Mouse (Mus musculus): ENCODE measurements at regions not wholly inside any gene's neighbourhood (a gene's known extent, or its start where the extent isn't known, plus 50 kb on each side); places are given as distances from the start of the nearest gene placed in this dataset.

DNA sequence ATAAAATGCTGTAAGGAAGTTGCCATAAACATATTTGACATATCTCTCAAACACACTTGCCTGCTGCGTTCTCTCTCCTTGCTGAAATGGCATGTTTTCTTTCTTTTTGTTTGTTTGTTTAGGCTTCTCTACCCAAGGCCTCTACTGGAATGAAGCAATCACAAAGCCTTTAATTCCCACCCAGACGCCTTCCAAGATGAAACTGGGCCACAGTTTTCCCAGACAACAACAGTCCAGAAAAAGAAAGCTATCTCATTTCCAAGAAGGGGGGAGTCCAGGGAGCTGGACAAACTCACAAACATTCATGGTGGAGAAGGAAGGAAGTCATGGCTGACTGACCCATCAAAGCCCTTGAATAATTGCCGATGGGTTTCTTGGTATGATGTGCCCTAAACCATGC lies 234.1 kb downstream of the Gm45692 start:
- DNase-seq (ENCODE audit: low spot score in 2 of 2), result no peak

DNA sequence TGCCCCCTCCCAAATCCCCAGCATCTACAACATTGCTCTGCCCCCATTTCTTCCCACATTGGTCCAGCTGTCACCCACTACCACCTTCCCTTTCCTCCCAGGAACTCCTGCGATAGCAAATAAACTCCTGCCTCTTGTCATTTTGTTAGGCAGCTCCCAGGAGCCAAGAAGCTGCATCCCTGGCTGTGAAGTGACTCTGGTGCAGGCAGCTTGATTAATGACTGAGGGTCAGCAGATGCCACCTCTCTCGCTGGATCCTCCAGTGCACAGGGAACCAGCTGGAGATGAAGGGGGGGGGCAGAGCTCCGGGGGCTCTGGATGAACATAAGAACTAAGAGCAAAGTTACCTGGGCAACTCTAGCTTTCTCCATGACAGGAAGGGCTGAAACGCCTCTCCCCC lies 235.2 kb downstream of the Gm45692 start:
- no peak for DNase-seq (ENCODE audit: low spot score in 2 of 2)

DNA sequence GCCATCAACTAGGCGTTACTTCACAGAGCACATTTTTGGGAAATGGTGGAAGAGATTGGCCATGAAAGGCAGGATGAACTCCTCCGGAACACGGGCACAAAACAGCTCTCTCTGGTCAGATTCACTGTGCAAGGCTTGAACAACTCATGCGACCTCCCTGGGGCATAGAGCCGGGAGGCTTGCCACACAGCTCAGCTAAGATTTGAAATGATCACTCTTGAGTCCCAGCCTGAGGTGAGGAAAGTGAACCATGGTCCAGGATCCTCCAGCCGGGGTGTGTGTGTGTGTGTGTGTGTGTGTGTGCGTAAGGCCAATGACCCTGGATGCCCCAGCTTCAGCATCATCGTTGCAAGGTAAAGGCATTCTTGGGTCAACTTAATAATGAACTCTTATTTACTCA lies 237.5 kb downstream of the Gm45692 start:
- DNase-seq (ENCODE audit: low spot score in 2 of 2), result no peak

DNA sequence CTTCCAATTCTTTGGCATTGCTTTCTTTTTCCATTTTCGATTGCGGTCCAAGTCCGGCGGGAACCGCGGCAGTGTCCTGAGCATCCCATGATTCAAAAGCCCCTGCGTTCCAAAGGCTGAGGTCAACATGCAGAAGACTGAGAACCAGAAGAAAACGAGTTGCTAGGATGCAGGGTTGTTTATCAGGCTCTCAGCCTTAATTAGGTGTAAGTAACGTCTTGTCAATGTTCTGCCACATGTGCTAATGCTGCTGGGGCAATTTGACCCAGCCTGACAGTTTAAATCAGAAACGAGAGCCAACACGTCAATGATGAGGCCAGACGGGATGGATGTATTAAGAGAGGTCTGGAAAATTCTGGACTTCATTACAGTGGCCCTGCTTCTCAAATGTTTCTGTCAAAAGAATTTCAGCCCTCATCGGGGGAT lies 239.4 kb downstream of the Gm45692 start:
- DNase-seq (ENCODE audit: low spot score in 2 of 2), result no peak

DNA sequence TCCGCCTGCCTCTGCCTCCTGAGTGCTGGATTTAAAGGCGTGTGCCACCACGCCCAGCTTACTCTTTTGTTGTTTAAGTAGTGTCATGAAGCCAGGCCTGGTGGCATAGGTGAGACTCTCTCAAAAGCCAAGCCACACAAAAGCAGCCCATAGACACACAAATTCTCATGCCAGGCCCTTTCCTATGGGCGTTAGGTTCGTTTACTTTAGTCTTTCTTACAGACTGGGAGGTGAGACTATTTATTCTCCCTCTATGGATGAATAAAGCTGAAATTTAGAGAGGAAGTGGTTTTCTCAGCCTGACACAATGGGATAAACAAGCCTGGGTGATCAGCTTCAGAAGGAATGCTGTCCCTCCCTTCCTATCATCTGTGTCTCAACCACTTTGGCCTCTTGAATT lies 243.0 kb downstream of the Gm45692 start:
- DNase-seq (ENCODE audit: low spot score in 2 of 2), result no peak

DNA sequence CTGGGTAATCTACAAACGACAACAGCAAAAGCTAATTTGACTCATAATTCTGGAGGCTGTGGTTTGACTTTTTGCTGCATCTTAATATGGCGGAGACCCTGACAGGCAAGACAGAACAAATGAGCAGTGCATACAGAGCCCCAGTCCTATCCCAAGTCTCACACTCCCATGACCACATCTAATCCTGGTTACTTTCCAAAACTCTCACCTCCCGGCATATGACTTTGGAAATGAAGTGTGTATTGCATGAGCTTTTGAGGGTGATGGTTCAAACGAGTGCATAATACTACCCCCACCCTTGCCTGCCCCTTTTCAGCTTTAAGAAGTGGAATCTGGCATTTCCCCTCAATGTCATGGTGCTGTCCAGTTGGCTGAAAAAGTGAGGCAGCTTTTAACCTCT lies 244.3 kb downstream of the Gm45692 start:
- no peak for DNase-seq (ENCODE audit: low spot score in 2 of 2)

DNA sequence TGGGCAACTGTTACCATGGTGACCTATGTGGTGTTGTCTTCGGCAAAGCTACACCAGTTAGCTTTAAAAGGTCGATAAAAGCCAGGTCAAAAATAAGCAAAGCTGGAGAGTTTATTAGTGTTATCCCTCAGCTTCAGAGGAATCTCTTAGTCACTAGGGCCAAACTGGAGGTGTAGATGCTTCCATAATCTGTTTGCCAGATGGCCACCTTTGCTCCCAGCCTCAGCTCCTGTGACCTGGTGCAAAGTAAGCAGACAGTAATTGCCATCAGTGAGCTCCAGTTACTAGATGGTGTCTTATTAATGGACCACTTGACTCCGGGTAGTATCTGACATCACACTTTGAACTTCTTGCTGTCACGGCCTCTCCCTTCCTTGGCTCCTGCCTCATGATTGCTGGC lies 245.3 kb downstream of the Gm45692 start:
- DNase-seq (ENCODE audit: low spot score in 2 of 2), result no peak

DNA sequence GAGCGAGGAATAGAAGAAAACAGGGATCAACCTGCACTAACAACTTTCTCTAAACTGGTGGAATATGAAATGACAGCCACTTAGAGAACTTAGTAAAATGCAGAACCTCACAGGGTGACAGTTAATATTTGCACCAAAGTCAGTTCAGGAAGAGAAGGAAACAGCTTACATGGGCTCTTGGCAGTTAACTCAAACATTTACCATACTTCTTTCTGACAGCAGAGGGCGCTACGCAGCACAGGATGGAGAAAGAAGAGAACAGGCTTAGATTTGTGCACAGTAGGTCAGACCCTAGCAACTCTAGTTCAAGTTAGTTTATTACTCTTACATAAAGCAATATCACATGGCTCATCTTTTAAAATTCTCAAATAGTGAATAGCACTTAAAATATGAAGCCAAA lies 261.3 kb downstream of the Gm45692 start:
- DNase-seq (ENCODE audit: low spot score in 2 of 2), result peak in 1 of 2 experiments; percentile 20

DNA sequence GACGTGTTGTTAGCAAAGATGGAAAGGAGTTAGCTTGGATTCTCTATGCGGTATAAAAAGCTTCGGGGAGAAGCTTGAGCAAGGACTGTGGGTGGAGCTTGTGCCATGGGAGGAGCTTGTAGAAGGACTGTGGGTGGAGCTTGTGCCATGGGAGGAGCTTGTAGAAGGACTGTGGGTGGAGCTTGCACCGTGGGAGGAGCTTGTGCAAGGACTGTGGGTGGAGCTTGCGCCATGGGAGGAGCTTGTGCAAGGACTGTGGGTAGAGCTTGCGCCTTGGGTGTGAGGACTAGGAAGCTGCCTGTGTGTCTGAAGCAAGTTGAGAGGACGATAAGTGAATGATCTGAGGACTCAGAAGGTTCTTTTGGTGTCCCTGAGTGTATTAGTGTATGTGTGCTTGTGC lies 263.1 kb downstream of the Gm45692 start:
- no peak for DNase-seq (ENCODE audit: low spot score in 2 of 2)

DNA sequence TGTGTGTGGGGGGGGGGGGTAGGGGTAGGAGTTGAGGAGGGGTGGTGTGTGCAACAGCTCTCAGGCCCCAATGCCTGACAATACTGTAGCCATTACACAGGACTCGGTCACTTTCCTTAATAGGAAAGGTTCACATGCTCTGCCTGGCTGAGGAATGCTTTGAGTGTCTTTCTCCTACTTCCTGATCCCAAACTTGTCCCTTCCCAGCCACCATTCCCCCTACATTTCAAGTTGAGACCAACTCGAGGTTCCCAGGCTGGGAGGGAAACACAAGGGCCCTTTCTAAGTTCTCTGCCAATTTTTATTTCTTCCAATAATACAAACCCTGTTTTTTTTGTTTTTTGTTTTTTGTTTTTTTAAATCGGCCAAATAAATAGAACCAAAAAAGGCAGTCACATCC lies 264.6 kb downstream of the Gm45692 start:
- no peak for DNase-seq (ENCODE audit: low spot score in 2 of 2)

DNA sequence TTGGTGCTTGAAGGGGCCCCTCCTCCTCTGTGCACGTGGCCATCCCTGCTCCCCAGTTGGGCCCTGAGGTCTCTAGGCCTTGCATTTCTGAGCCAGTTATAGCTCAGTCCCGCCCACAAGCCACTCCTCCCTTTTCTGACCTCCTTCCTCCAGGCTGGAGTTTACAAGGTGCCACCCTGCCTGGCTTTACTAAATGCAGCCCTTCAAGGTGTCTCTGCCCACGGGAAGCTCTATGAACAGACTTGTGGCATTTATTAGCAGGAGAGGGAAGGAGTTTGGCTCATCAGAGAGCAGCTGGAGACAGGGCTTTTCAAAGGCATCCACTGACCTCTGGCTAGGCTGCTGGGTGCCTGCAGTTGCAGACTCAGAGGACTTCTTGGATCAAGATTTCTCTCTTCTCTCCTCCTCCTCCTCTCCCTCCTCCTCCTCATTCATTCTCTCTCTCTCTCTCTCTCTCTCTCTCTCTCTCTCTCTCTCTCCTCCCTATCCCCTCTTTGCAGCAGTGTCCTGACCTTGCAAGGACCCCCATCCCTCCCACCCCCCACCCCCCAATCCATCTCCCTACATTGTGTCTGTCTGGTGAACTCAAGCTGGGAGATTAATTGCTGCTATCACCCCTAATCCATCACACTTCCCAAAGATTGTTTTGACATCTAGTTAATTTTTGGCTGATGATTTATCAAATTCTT lies 265.1 kb downstream of the Gm45692 start:
- DNase-seq (ENCODE audit: low spot score in 2 of 2), result no peak

DNA sequence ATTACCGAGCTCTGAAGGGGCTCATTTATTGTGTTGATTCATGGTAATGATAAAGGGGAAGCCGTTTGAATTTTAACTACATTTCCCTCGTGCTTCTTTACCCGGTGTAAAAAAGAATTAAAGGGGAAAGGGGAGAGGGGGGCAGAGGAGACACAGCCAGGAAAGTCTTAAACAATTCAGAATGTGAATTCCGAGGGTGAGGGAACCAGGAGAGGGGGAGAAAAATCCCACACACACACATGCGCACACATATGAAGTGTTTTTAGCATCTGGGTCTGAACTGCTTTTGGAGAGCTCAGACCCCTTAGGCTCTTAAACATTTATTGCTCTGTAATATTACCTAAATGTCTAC lies 265.6 kb downstream of the Gm45692 start:
- DNase-seq (ENCODE audit: low spot score in 2 of 2), result no peak

DNA sequence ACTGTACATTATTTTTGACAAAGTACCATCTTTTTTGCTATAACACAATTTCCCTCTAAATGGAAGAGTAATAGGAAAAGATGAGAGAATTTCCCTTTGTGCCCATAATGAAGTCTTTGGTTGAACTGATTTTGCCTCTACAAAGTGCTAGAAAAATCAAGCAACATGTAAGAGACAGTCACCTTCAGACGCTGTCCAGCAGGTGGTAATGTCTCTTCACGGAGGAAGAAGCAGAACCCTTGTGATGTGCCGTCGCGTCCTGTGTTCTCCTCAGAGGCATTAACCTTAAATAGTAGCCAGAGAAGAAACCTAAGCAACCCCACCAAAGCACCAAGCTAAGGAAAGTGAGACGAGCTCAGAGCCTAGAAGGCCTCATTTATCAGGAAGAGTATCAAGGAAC lies 275.7 kb downstream of the Gm45692 start:
- DNase-seq (ENCODE audit: low spot score in 2 of 2), result no peak

DNA sequence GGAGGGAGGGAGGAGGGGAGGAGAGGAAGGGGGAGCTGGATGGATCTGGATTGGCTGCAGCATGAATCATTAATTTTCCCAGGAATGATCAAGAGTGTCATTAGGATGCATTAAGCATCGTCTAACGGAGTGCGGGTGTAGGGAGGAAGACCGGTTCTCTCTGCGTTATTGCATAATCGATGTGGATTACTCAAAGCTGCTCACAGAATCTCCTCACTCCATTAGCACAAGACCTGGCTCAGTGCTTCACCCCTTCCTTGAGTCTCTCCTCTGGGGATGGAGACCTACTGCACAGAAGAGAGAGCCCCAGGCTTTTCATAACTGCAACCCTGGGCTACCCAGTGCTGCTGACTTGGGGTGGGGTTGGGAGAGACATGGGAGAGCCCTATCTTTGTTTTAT lies 300.7 kb downstream of the Gm45692 start:
- DNase-seq (ENCODE audit: low spot score in 2 of 2), result no peak

DNA sequence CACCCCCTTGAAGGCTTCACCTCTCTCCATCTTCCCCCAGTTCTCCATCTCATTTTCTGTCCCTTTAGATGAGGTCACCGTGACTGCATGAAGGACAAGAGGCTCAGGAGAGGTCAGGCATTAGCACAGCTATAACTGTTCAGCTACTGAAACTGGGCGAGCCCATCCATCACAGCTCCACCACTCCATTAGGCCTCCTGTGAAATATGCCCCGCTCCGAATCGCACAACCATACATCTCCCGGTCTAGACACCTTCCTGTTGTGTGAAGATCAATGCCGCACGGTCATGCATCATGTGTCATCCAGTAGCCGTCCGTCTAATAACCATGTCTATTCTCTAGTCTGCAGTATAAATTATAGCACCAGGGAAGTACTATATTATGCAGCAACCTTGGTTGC lies 301.2 kb downstream of the Gm45692 start:
- no peak for DNase-seq (ENCODE audit: low spot score in 2 of 2)

DNA sequence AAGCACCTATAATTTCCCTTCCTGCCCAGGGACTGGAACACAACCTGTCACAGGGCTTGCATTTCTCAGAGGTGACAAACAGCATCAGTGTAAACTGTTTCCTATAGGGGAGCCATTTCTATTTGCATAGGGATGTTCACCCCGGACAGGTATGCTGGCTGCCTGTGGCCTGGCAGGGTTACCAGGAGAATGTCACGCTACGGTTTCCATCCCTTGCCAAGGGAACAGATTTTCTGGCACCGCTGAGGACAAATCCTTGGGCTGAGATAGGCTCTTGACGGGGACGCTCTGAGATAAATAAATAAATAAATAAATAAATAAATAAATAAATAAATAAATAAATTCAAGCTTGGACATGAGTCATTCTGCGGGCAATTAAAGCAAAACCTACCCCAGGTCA lies 308.0 kb downstream of the Gm45692 start:
- DNase-seq (ENCODE audit: low spot score in 2 of 2), result no peak

DNA sequence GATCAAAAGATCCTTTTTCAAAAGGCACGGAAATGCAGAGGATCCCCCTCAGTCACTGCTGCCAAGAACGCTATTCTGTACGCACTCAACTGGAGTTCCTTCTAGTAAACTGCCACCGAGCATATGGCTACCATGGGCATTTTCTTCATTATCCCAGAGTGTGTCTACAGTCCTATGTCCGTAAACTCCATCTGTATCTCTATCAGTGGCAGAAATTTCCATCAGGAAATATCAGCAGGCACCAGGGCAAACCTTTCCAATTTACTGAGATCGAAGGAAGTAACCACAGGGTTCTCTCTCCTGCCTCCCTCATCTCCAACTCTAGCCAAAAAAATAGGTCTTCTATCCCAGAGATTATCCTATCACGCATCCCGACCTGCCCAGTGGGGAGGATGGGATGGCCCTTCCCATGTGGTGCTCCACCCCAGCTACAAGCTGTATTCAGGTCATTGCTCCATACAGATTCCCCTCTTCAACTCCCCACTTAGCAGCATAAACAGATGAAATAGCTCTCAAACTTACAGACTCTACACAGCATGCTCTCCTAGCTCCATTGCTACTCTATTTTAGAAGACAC lies 310.5 kb downstream of the Gm45692 start:
- DNase-seq (ENCODE audit: low spot score in 2 of 2), result no peak

DNA sequence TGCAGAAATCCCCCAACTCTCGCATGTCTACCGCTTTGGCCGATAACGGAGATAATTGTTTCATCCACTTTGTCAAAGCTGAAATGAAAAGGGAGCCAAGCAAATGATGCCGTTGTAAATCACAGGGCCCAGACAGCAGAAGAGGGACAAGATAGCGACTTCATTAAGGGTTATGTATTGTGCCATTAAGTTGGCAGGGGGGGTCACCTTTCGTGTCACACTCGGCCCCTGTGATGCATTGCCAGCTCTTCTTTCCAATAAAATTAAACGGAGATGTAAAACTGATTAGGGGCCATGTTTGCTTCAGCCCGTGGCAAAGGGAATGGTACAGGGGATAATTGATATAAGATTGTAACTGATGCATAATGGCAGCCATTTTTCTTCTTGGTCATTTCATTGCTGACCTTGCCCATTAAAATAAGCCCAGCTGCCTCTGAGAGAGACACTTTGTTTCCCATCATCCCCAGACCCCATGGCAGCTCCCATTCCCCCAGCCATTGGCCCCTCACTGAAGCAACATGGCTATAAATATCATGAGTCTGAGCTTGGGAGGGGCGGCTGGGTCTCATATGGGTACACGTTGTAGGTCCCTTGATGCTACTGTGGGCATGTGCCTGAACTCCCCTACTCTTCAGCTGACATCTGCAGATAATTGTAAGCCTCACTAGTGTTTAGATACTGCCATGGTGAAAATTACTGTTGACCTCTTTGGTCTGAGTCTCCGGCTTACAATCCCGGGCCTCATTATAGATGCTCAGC lies 313.0 kb downstream of the Gm45692 start:
- DNase-seq (ENCODE audit: low spot score in 2 of 2), result no peak

DNA sequence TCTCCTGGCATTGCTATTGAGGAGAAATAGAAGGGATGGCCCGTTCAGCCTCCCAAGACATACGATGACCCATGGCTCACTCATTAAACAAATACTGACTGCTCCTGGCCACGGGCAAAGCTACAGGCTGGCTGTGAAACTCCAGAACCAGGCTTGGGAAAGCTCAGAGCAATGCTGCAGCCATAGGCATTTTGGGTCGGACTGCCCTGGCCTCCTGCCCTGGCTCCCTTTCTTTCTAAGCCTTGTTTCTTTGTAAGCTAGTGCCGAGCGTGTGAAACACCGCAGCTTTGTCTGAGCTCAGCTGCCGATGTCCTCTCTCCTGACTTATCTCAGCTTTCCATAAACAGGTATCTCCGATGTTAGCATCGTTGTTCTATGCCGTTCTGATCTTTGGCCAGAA lies 316.9 kb downstream of the Gm45692 start:
- no peak for DNase-seq (ENCODE audit: low spot score in 2 of 2)

DNA sequence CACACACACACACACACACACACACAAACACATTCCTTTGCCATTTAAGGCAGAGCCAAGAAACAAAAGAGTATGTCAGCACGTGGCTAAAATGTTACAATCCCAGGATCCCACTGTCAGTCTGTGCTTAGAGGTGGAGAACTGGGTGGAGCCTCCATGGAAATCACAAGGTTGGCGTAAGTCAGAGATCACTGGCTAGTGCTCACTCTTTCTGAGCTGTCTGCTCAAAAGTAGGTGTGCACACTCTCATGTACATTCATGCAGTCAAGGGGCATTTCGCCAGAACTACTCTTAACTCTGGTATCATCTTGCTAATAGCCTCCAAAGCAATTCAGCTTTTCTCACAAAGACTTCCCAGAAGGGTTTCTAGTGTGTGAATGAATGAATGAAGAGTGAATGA lies 318.2 kb downstream of the Gm45692 start:
- no peak for DNase-seq (ENCODE audit: low spot score in 2 of 2)

DNA sequence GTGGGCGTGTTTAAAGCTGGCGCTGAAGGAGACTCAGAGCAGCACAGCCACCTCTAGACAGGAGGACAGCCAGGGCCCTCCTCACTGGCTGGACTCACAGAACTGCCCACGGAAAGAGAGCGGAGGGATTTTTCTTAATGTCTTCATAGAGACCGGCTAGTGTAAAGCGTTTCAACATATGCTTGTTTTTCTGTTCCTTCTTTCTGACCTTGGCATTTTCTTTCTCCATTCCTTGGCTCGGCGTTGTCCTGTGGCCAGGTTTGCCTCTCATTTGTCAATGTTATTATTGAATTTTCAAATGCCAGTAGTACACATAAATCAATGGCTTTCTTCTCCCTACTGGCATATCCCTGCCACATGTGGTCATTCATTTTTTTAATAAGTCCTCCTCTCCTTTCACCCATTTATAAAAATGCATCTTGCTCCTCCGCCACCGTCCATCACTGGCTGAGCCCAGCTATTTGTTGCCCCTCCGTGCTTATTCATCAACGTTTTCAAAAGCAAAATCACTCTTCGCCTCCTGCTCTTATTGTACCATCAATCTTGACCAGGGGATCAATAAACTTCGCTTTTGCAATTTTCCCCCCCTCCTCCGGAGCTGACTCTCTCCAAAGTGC lies 319.0 kb downstream of the Gm45692 start:
- DNase-seq (ENCODE audit: low spot score in 2 of 2), result no peak

DNA sequence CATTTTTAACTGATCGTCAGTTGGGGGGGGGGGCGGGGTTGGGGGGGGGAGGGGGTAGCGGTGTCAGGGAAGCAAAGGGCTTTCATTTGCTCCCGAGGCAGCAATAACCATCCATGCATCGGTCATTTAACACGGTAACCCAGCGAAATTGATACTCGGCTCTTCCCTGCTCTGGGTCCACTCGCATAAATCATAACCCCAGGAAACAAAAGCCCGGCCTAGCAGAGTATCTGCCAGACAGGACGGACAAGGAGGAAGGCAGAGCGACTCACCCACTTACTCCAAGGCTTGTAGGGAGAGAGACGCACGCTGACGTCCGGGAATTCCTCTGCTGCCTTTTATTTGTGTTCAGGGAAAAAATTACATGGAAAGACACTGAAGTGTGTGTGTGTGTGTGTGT lies 319.5 kb downstream of the Gm45692 start:
- DNase-seq (ENCODE audit: low spot score in 2 of 2), result no peak
